Mouse (Mus musculus): Measurements from ENCODE around the gene Zfp936. TPM values are rescaled to one million over a fixed set of nuclear protein-coding genes. Genes with fewer than 3 reads are reported as not detected.

Zfp936 gene
- polyA plus RNA-seq, 1 experiment from 2014 or later = not detected

Small RNA genes lying within 50 kb of the gene (microRNA-seq; reads per million reads assigned to microRNA genes)
- gene Gm22707 = not detected

Other genes starting within 250 kb of the Zfp936 start
- not detected in 2 replicates for gene Gm2381, start 247.0 kb upstream of the Zfp936 start, polyA plus RNA-seq (2014; fragmentation: Nextera tagmentation; extraction: Ambion mirVana)
- not detected in 2 replicates for gene Vmn2r63, start 180.4 kb upstream of the Zfp936 start, polyA plus RNA-seq (2014; fragmentation: Nextera tagmentation; extraction: Ambion mirVana)
- gene Gm9268, start 95.5 kb upstream of the Zfp936 start, polyA plus RNA-seq (2014; fragmentation: Nextera tagmentation; extraction: Ambion mirVana) = not detected in 2 replicates
- gene Zfp715, start 199.1 kb downstream of the Zfp936 start, polyA plus RNA-seq (2014; fragmentation: Nextera tagmentation; extraction: Ambion mirVana) = 21.6 and 27.6 TPM in 2 replicates
- gene Siglecf, start 237.1 kb downstream of the Zfp936 start, polyA plus RNA-seq (2014; fragmentation: Nextera tagmentation; extraction: Ambion mirVana) = 0.12 TPM in 1 of 2 replicates, not detected in the other